Mouse (Mus musculus) gastrocnemius, adult 18-20 months (tissue): ENCODE results near the gene Sqstm1. TPM values are rescaled to one million over a fixed set of nuclear protein-coding genes. Genes with fewer than 3 reads are reported as not detected.
A peak's percentile ranks its signal among the peaks of the same experiment; 100 is the strongest.

Experiments
- DNase-seq: peaks from one replicate; pipeline ENCODE4 v3.0.0; 2021; ENCODE audit warnings: low spot score
- total RNA-seq, 2 experiments: library from RNA; stranded (reverse); gene quantifications; 2 replicates each; pipeline ENCODE4 v1.2.3; 2021

The Sqstm1 gene
- total RNA-seq, 2 experiments from 2014 or later: 521 to 604 TPM

DNA sequence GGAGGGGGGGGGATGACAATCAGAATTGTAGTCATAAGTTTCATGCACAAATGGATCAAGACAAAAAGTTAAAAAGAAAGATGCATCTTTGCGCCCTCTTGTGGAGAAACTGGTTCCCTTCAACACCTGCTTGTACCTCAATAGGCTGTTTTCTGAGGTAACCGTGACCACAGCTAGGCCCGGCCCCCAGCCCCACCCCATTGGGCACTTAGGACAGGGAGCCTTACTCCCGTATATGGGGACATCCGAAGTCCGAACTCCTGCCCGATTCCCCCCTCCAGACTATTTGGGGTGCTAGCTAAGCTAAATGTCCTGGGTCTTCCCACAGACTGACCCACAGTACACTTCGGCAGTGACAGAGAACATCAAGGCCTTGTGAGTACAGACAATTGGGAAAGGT lies 20.8 kb upstream of the Sqstm1 start:
- DNase-seq: no peak

DNA sequence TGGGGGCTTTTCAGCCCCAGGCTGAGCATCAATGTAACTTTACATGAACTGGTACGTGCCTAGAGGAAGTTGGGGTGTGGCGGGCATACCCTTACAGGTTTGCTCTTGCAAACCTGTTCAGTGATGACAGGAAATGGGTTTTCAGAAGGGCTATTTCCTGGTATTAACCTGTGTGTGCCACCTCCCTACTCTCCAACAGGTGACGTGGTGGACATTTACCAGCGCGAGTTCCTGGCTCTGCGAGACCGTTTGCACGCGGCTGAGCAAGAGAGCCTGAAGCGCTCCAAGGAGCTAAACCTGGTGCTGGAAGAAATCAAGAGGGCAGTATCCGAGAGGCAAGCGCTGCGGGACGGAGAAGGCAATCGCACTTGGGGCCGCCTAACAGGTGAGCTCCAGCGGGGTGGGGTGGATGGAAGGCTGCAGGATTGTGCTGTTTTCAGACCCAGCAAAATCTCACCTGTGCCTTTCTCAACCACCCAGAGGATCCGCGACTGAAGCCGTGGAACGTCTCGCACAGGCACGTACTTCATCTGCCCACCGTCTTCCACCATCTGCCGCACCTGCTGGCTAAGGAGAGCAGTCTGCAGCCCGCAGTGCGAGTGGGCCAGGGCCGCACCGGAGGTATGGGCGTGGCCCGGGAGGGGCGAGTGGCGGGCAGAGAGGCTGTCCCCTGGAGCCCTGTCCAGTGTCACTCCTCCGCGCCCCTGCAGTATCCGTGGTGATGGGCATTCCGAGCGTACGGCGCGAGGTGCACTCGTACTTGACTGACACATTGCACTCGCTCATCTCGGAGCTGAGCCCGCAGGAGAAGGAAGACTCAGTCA lies 20.1 kb upstream of the Sqstm1 start:
- no peak for DNase-seq

DNA sequence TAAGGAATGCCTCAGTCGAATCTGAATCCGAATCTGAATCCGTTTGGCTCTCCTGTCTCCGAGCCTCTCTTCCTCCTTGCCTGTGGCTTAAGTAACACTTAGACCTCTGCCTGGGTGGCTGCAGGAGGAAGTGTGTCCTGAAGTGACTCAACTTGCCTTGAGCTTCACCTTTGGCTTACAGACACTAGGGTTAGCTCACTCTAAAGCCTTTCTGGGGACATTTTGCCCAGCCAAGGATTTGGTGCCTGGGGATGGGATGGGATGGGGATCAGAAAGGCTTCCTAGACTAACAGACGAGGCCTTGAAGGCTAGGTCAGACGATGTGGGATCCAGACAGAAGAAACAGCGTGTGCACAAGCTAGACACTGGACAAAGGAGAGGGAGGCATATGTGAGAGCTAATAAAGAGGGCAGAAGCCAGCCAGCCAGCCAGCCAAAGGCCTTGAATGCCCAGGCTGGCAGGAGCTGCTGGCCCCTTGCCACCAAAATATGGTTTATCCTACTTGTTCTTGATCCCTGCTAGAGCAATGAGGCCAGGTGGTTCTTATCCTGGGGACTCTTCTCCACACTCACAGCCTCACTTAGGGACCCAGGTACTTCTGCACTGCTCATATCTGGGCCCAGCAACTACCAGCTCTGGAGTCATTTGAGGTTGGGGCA lies 18.8 kb upstream of the Sqstm1 start:
- no peak for DNase-seq

DNA sequence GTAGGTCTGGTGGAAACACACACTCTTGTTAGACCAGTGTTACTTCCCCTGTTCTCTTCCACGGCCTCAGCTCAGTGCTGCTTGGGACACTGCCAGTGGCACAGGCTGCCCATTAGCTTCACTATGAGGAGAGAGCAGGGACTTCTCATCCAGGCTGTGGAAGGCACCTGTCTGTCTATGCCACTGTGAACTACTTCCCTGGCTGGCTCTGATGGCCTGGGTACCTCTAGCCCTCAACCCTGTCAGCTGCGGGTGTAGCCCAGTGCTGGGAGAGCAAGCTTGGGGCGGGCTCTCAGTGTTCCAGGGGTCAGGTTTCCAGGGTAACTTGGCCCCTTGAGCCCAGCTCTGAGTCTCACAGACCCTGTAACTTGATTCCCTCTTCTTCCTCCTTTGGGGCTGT lies 18.1 kb upstream of the Sqstm1 start:
- DNase-seq: no peak

DNA sequence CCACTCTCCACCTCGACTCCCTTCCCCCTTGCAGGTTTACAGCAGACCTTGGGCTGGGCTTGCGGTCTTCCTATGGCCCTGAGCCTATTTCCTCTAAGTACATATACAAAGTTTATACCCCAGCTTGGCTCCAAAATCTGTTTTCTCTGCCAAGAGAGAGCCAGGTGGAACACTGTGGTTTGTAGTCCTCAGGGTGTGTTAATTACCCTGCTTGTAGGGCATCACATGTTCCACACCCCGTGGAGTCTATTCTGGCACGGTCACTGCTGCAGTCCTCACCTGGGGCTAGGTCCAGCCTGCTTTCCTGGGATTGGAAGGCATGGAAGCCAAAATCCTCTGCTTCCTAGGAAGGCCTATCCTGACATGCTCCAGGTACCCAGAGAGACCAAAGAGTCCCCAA lies 17.1 kb upstream of the Sqstm1 start:
- DNase-seq: no peak

DNA sequence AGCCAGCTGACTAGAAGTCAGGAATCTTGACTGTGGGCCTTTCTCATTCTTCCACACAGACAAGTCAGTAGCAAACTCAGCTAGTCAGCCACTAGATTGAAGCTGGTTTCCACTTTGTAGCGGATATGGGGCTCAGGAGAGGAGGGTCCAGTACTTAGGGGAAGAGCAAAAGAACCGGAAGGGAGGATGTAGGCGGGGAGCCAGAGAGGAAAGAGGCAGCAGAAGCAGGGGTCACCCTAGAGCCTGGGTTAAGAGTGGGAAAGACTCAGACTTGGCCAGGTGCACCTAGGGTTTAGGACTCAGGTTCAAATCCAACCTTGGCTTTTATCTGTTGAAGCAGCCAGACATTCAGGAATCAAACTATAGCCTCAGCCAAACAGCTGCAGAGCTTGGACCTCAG lies 16.6 kb upstream of the Sqstm1 start:
- no peak for DNase-seq

DNA sequence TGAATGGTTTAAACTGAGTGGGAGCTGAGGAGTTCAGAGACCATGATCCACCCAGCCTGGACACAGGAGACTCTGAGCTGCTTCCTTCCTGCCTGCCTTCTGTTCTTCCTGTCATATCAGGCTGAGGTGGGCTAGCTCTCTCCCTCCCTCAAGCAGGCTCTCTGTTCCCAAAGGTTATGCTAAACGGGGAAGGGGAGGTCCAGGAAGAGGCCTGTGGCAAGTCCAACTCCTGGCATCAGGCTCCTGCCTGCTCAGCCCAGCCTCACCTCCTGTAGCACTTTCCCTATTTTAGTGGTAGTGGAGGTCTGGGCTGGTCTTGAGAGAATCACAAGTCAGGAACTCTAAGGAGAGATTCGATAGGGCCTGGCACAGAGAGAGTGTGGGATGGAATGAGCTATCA lies 15.8 kb upstream of the Sqstm1 start:
- no peak for DNase-seq

DNA sequence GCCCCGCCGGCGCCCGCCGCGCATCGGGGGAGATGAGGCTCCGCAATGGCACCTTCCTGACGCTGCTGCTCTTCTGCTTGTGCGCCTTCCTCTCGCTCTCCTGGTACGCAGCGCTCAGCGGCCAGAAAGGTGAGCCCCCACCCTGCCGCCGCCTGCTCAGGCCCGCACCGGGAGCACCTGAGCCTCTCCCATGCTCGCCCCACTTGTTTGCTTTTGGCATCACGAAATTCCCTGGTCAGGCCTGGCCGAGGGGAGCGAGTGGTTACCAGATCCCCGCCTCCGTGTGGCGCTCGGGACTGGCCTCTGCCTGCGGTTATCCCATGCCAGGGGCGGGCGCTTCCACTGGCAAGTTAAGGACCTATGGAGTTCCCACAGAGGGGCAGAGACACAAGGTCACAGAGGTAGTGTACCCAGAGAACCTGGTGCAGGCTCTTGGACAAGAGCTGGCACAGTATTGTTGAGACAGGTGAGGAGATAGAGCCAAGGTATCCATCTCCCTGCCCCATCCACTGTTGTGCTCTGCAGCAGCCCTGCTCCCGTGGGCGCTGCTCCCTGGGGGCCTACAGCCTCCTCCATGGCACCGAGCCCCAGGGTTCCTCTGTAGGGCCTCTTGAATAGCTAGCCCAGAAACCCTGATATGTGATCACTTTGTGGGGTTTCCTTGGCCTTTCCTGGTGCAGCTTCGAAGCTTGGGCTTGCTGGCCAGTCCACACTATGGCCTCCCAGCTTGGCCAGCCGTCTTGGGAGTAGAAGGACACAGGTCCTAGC lies 15.2 kb upstream of the Sqstm1 start:
- peak; percentile 50 for DNase-seq

DNA sequence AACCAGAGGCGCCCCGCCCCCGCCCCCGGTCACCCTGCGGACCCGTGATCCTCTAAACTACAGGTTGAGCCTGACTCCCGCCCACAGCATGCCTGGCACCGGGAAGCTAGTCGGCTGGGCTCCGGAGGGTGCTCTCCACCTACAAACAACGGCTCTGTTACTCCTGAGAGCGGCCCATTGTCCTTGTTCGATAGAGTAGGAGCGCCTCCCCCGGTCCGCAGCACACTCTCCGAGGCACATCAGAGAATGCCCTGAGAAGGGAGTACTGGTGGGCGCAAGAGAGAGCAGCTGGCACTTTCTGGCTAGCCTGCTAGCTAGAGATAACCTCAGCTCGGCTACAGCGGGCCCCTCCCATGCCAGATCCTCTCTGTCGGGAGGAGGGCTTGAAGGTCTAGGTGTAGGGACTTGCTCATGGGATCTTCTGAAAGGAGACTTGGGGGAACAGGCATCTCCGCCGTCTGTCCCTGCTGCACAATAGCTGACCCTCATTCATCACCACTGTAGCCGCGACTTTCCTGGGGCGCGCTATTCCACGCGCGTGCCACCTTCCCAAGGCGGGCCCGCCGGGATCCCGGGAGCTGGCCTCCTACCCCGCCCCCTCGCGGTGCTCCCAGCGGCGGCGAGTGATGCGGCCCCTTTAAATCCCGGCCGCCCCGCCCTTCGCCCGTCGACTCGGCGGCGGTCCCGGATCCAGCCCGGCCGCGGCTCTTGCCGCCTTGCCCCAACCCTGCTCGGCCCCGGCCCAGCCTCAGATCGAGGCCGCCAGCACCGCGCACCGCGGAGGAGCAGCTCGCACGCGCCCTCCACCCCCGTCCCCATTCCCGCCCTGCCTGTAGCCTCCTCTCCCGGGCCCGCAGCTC lies 14.3 kb upstream of the Sqstm1 start:
- DNase-seq: peak; percentile 87

DNA sequence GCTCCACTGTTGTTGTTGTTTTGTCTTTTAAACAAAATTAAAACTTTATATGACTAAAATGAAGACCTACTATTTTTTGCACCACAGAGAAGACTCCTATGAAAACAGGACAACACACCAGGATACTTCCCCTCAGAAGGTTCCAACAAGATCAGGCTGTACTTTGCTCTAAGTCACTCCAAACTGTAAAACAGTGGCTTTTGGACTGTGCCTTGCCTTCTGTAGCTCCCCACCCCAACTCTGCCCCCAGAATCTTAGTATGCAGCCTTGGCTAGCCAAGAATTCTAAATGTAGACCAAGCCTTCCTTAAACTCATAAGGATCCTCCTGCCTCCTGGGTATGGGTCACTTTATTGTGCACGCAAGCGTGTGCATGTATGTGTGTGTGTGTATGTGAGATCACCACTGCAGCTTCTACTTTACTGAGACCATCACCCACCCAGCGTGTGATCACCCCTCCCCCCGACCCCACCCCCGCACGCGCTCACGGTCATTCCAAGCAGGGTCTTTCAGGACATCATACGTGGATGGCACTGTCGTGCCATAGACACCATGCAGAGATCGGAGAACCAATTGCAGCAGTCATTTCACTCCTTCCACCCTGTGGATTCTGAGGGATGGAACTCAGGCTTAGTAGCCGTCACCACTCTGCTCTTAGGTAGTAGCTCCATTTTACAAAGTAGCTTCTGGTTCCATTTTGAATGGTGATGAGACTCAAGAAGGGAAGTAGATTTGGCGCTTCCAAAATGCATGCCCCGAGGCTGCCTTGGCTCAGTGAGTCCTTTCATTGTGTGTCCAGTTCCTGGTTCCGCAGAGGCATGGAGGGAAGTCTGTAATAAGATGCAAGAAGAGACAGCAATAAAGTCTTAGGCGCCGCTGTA lies 13.4 kb upstream of the Sqstm1 start:
- no peak for DNase-seq

DNA sequence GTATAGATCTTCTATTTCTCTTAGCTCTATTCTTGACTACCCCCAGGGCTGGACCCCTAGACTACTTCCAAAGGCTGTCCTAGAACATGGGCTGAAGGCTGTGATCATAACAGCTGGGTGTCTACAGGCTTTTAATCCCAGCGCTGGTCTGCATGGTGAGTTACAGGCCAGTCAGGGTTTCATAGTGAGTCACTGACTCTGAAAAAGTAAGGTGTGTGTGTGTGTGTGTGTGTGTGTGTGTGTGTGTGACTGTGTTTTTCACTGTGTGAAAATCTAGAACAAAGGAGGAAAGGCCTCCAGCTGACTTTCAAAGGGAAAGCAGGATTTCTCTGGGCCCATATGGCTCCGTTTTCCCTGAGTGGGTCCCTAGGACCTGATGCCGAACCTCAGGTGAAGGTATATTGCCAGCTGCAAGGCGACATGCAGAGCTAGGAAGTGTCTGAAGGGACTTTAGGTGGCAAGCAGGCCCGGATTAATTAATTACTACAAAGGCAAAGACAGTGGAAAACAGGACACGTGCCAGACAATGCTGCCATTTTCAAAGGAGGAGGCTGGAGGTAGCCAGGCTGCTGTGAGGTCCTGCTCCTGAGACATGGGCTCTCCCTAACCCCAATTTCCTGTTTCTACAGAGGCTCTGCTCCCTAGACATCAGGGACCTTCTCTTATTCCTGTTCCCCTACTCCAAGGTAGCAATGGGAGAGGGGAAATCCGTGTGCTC lies 12.1 kb upstream of the Sqstm1 start:
- DNase-seq: no peak

DNA sequence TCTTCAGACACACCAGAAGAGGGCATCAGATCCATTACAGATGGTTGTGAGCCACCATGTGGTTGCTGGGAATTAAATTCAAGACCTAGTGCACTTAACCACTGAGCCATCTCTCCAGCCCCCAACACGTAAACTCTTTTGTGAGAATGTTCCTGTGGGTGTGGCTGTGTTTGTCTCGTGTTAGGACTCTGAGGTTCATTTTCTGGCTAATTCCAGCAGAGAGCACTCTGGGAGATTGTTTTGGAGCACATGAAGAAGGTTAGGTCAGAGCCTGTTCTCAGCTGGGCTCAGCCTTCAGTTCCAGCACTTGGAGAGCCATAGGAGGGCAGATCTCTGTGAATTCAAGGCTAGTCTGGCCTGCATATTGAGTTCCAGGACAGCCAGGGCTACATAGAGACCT lies 9.2 kb upstream of the Sqstm1 start:
- DNase-seq: no peak

DNA sequence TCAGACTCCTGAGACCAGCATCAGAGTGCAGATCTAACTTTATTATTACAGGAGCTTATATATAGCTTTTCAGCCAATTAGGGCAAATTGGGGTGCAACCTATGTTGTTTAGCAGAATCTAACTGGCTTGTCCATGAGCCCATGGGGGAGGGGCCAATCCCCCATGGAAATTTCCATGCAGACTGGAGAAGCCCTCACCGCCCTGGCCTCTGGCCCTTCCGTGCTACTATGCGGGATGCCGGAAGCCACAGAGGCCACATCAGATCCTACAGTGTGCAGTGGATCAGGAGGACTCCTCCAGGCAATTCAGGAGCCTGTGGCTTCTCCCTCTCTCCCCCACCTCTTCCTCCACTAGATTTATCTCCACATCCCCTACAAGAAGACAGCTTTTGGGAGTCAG lies 7.2 kb upstream of the Sqstm1 start:
- no peak for DNase-seq

DNA sequence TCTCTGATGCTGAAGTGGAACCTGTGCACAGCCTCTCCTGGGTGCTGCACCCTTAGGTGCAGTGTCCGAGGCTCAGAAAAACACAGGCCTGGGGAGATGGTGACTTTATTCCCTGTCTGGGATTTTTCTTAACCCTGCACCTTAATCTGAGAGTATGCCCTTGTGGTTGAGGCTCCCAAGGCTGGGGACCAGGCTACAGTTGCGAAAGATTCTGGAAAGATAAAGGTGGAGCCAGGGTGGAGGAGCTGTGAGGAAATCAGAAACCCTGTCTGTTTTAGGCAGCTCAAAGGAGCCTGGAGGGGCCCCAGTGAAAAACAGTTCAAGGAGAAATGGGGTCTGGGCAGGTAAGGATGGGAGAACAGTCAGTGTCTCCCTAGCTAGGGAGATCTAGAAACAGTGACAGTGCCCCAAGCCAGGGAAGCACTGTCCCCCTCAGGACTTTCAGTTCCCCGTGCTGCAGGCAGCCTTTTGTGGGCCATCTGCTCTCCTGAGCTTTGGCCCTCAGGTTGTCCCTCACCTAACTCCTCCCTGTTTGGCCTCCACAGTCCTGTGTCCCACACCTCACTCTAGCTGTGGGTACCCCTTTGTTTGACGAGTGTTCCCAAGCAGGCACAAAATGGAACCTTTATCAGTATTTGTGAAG lies 6.2 kb upstream of the Sqstm1 start:
- DNase-seq: no peak

DNA sequence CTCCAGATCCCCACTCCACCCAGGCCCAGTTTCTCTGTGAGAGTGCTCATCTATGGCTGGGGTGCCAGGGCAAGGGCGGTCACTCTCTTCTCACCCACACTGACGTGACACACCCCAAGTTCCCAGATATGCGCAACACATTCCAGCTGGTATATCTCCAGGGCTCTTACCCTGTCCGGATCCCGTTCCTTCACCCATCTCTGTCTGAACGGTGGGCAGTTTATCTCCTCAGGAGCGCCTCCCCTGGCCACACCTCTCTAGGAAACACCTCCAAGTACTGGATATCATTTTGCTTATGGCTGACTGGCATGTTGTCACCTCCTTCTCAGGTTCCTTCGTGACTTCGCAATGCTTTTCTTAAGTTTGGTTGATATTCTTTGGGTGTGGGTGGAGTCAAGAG lies 5.0 kb upstream of the Sqstm1 start:
- no peak for DNase-seq

DNA sequence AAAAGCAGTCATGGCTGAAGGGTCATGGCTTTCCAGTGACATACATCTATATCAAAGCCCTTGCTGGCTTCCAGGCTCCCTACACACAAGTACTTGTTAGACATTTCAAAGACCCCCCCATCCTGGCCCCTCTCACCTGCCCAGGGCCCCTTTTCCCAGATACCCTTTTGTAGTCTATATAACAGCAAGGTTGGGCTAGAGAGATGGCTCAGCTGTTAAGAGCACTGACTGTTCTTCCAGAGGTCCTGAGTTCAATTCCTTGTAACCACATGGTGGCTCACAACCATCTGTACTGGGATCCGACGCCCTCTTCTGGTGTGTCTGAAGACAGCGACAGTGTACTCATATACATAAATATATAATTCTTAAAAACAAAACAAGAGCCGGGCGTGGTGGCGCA lies 4.0 kb upstream of the Sqstm1 start:
- DNase-seq: no peak

DNA sequence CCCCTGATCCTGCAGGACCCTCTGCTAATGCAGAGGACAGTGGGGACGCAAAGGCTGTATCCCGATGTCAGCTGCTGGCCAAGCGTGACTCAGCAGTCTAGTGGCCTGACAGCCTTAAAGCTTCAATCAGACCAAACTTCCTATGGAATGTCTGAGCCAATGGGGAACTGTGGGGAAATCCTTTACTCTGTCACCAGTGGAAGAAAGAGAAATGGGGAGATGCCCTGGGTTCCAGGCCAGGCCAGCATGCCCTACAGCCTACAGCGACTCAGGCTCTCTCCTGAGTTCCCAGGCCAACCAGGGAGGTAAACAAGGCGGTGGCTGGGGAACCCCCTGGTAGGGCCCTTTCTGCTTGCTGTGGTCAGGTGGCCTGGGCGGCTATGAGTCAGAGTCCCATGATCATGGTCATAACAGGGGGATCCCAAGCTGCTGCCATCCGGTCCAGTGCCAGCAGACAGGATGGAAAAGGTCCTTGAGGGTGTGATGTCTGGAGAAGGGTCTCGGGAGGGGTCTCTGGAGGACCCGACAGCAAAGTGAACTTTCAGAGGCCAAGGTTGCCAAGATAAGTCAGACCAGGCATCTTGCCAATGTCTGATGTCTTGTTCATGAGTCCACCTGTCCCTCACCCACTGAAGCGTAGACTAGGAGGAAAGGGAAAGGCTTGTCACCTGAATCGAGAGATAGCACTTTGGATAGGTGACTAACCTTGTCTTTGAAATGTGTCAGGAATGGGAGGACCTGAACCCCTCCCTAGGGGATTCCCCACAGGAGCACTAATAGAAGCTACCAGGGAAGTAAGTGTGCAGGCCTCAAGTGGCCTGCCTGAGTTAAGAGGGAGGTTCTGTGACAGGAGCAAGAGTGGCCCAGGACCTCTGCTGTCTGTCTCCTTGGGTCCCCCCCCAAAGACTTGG lies 2.5 kb upstream of the Sqstm1 start:
- peak; percentile 89 for DNase-seq

DNA sequence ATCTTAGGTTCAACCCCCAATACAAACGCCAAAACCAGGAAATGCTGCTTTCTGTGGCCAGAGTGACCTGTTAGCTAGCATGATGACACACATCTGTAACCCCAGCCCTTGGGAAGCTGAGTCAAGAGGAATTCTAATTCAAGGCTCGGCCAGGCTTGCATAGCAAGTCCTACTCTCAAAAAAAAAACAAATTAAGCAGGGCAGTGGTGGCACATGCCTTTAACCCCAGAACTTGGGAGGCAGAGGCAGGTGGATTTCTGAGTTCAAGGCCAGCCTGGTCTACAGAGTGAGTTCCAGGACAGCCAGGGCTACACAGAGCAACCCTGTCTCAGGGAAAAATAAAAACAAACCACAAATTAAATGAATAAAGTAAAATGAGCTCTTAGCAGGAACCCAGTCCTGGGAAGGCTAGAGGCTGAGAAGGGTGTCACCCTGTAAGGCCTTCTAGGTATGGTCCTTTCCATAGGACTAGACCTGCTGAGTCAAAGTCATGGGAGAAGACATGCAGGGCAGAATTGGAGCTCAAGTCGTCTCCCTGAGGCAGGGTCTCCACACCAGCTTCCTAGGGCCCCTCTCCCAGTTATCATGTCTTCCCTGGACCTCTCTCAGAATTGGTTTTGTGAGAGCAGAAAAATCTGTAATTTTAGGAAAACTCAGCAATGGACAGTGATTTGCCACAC lies 1.6 kb upstream of the Sqstm1 start:
- no peak for DNase-seq
